Mouse (Mus musculus): ENCODE measurements around the gene Irak2. TPM values are rescaled to one million over a fixed set of nuclear protein-coding genes. Genes with fewer than 3 reads are reported as not detected.
"Not testable (repeated sequence)": the region's sequence is repeated elsewhere in the genome, so short reads cannot be mapped to it uniquely, and the experiment has no call there.

The Irak2 gene
- polyA plus RNA-seq, 1 experiment = 15.2 TPM

GRCm38 (mm10) chr6:113660492-113661352, 22.5 kb downstream of the Irak2 start:
- H3K4me3 ChIP-seq (replicated peaks) = no peak overlapping the region
- H3K9me3 ChIP-seq (ENCODE audit: control insufficient read depth, low read length) = peaks cover 7% of the 10 kb centered on the region
- peaks cover 11% of the 10 kb centered on the region for H3K4me1 ChIP-seq (ENCODE audit: control insufficient read depth)
- H3K27me3 ChIP-seq (ENCODE audit: control insufficient read depth) = no peaks in the 10 kb centered on the region
- no peak for TF ChIP-seq GATA1 (IDR thresholded peaks at IDR 0.05; ENCODE audit: low read length)
- no peak for TF ChIP-seq TAL1 (IDR thresholded peaks at IDR 0.05; ENCODE audit: low read length)
- H3K36me3 ChIP-seq (ENCODE audit: control insufficient read depth) = peaks cover 8% of the 10 kb centered on the region

GRCm38 (mm10) chr6:113661353-113662241, 23.3 kb downstream of the Irak2 start:
- peaks cover 7% of the 10 kb centered on the region for H3K9me3 ChIP-seq (ENCODE audit: control insufficient read depth, low read length)
- no peaks in the 10 kb centered on the region for H3K27me3 ChIP-seq (ENCODE audit: control insufficient read depth)
- H3K4me3 ChIP-seq (replicated peaks) = no peak overlapping the region
- H3K36me3 ChIP-seq (ENCODE audit: control insufficient read depth) = peaks cover 8% of the 10 kb centered on the region
- TF ChIP-seq GATA1 (IDR thresholded peaks at IDR 0.05; ENCODE audit: low read length) (no peak), TAL1 (IDR thresholded peaks at IDR 0.05; ENCODE audit: low read length) (no peak)
- H3K4me1 ChIP-seq (ENCODE audit: control insufficient read depth) = peaks cover 11% of the 10 kb centered on the region

- H3K9me3 ChIP-seq (ENCODE audit: control insufficient read depth, low read length) = peaks cover 7% of the 10 kb centered on the region
- H3K4me3 ChIP-seq (replicated peaks) = no peak overlapping the region
- H3K36me3 ChIP-seq (ENCODE audit: control insufficient read depth) = peaks cover 8% of the 10 kb centered on the region
- TF ChIP-seq GATA1 (IDR thresholded peaks at IDR 0.05; ENCODE audit: low read length) = no peak
- TF ChIP-seq TAL1 (IDR thresholded peaks at IDR 0.05; ENCODE audit: low read length) = no peak
- H3K4me1 ChIP-seq (ENCODE audit: control insufficient read depth) = peaks cover 15% of the 10 kb centered on the region
- H3K27me3 ChIP-seq (ENCODE audit: control insufficient read depth) = no peaks in the 10 kb centered on the region
Measured at GRCm38 (mm10) chr6:113662964-113663700, 24.9 kb downstream of the Irak2 start.

- H3K36me3 ChIP-seq (ENCODE audit: control insufficient read depth) = peaks cover 8% of the 10 kb centered on the region
- H3K9me3 ChIP-seq (ENCODE audit: control insufficient read depth, low read length) = peaks cover 7% of the 10 kb centered on the region
- H3K4me3 ChIP-seq (replicated peaks) = no peak overlapping the region
- no peaks in the 10 kb centered on the region for H3K27me3 ChIP-seq (ENCODE audit: control insufficient read depth)
- peaks cover 21% of the 10 kb centered on the region for H3K4me1 ChIP-seq (ENCODE audit: control insufficient read depth)
- no peak for TF ChIP-seq GATA1 (IDR thresholded peaks at IDR 0.05; ENCODE audit: low read length)
- TF ChIP-seq TAL1 (IDR thresholded peaks at IDR 0.05; ENCODE audit: low read length) = no peak
Measured at GRCm38 (mm10) chr6:113664305-113664704, 26.0 kb downstream of the Irak2 start.

GRCm38 (mm10) chr6:113667611-113668122, 29.4 kb downstream of the Irak2 start:
- Histone ChIP-seq H3K4me1 (ENCODE audit: control insufficient read depth) (peaks cover 17% of the 10 kb centered on the region), H3K36me3 (ENCODE audit: control insufficient read depth) (peaks cover 27% of the 10 kb centered on the region), H3K27me3 (ENCODE audit: control insufficient read depth) (no peaks in the 10 kb centered on the region), H3K9me3 (ENCODE audit: control insufficient read depth, low read length) (peaks cover 9% of the 10 kb centered on the region), H3K4me3 (replicated peaks) (no peak overlapping the region)
- TF ChIP-seq GATA1 (IDR thresholded peaks at IDR 0.05; ENCODE audit: low read length) (no peak), TAL1 (IDR thresholded peaks at IDR 0.05; ENCODE audit: low read length) (no peak)

GRCm38 (mm10) chr6:113668287-113669154, 30.3 kb downstream of the Irak2 start:
- TF ChIP-seq TAL1 (IDR thresholded peaks at IDR 0.05; ENCODE audit: low read length) (no peak), GATA1 (IDR thresholded peaks at IDR 0.05; ENCODE audit: low read length) (no peak)
- Histone ChIP-seq H3K4me3 (replicated peaks) (no peak overlapping the region), H3K36me3 (ENCODE audit: control insufficient read depth) (peaks cover 31% of the 10 kb centered on the region), H3K4me1 (ENCODE audit: control insufficient read depth) (peaks cover 20% of the 10 kb centered on the region), H3K27me3 (ENCODE audit: control insufficient read depth) (no peaks in the 10 kb centered on the region), H3K9me3 (ENCODE audit: control insufficient read depth, low read length) (peaks cover 4% of the 10 kb centered on the region)

GRCm38 (mm10) chr6:113669821-113670220, 31.6 kb downstream of the Irak2 start:
- Histone ChIP-seq H3K36me3 (ENCODE audit: control insufficient read depth) (peaks cover 39% of the 10 kb centered on the region), H3K27me3 (ENCODE audit: control insufficient read depth) (no peaks in the 10 kb centered on the region), H3K9me3 (ENCODE audit: control insufficient read depth, low read length) (peaks cover 4% of the 10 kb centered on the region), H3K4me3 (replicated peaks) (no peak overlapping the region), H3K4me1 (ENCODE audit: control insufficient read depth) (peaks cover 21% of the 10 kb centered on the region)
- TF ChIP-seq TAL1 (IDR thresholded peaks at IDR 0.05; ENCODE audit: low read length) (no peak), GATA1 (IDR thresholded peaks at IDR 0.05; ENCODE audit: low read length) (no peak)

- not testable (repeated sequence) for H3K4me3 ChIP-seq (replicated peaks); H3K27me3 ChIP-seq (ENCODE audit: control insufficient read depth); H3K9me3 ChIP-seq (ENCODE audit: control insufficient read depth, low read length)
- peaks cover 21% of the 10 kb centered on the region for H3K4me1 ChIP-seq (ENCODE audit: control insufficient read depth)
- peaks cover 45% of the 10 kb centered on the region for H3K36me3 ChIP-seq (ENCODE audit: control insufficient read depth)
Measured at GRCm38 (mm10) chr6:113672029-113672428, 33.8 kb downstream of the Irak2 start.

Measured in erythroblast, embryonic 14.5 days (primary cell).